Mouse (Mus musculus): ENCODE measurements around the gene Plxnc1. TPM values are rescaled to one million over a fixed set of nuclear protein-coding genes. Genes with fewer than 3 reads are reported as not detected.

Gene Plxnc1
- total and polyA plus RNA-seq, 2 experiments from 2014 or later = 11.5 to 70.2 TPM

DNA sequence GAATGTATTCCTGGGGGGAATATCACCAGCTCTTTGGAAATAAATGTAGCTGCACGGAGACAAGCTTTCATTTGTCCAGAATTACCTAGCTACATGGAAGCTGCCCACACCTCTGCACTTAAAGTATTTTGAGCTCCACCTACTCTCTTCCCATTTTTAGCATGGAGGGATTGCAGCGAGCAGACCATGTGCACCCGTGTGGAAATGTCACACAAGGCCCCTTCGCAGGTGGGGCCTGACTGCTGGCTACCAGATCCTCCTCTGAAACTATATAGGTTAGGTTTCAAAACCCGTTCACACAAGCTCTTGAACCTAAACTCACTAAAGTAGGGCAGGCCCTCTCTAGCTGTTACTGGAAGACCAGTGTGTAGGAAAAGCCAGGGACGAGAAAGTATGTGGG lies 25.6 kb upstream of the Plxnc1 start:
- Histone ChIP-seq H3K4me3 (ENCODE audit: low read depth, low read length) (no peak overlapping the region), H3K36me3 (ENCODE audit: insufficient read depth) (no peaks in the 10 kb centered on the region), H3K27ac (ENCODE audit: low read depth, low read length) (no peak overlapping the region), H3K9me3 (ENCODE audit: low read length) (no peaks in the 10 kb centered on the region), H3K4me2 (ENCODE audit: low read depth) (no peak overlapping the region), H3K4me1 (ENCODE audit: insufficient read depth) (no peaks in the 10 kb centered on the region), H3K27me3 (ENCODE audit: insufficient read depth, low read length) (no peaks in the 10 kb centered on the region), H3K9ac (no peak overlapping the region)
- TF ChIP-seq CTCF (IDR thresholded peaks at IDR 0.05; ENCODE audit: low read depth) = no peak
- WGBS = 84% methylated on average over 6 of the region's 6 CpGs
- DNase-seq = no peak
- ATAC-seq = no peak

DNA sequence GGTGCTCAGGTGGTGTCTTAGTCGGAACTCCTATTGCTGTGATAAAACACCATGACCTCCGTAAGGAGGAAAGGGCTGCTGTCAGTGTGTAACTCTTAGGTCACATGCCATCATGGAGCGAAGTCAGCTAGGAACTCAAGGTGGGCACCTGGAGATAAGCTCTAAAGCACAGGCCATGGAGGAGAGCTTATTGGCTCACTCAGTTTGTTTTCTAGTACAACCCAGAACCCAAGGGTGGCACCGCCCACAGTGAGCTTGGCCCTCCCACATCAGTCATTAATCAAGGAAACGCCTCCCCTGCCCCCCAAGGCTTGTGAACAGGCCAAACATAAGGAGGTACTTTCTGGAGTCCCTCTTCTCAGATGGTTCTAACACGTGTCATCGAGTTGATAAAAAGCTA lies 22.8 kb upstream of the Plxnc1 start:
- H3K4me2 ChIP-seq (ENCODE audit: low read depth) = no peak overlapping the region
- H3K4me3 ChIP-seq (ENCODE audit: low read depth, low read length) = no peak overlapping the region
- WGBS = 94% methylated on average over 7 of the region's 7 CpGs
- DNase-seq (no peak), ATAC-seq (no peak)
- no peaks in the 10 kb centered on the region for H3K36me3 ChIP-seq (ENCODE audit: insufficient read depth)
- H3K27ac ChIP-seq (ENCODE audit: low read depth, low read length) = no peak overlapping the region
- TF ChIP-seq CTCF (IDR thresholded peaks at IDR 0.05; ENCODE audit: low read depth) = no peak
- H3K9me3 ChIP-seq (ENCODE audit: low read length) = no peaks in the 10 kb centered on the region
- no peak overlapping the region for H3K9ac ChIP-seq
- H3K4me1 ChIP-seq (ENCODE audit: insufficient read depth) = no peaks in the 10 kb centered on the region
- no peaks in the 10 kb centered on the region for H3K27me3 ChIP-seq (ENCODE audit: insufficient read depth, low read length)

- Histone ChIP-seq H3K9ac (no peak overlapping the region), H3K36me3 (ENCODE audit: insufficient read depth) (no peaks in the 10 kb centered on the region), H3K4me2 (ENCODE audit: low read depth) (no peak overlapping the region), H3K9me3 (ENCODE audit: low read length) (no peaks in the 10 kb centered on the region), H3K27ac (ENCODE audit: low read depth, low read length) (no peak overlapping the region), H3K4me3 (ENCODE audit: low read depth, low read length) (no peak overlapping the region), H3K27me3 (ENCODE audit: insufficient read depth, low read length) (no peaks in the 10 kb centered on the region), H3K4me1 (ENCODE audit: insufficient read depth) (no peaks in the 10 kb centered on the region)
- DNase-seq (no peak), ATAC-seq (no peak)
- TF ChIP-seq CTCF (IDR thresholded peaks at IDR 0.05; ENCODE audit: low read depth) = no peak
- WGBS = 88% methylated on average over 7 of the region's 7 CpGs
Measured at GRCm38 (mm10) chr10:94966789-94967188, 22.2 kb upstream of the Plxnc1 start.

DNA sequence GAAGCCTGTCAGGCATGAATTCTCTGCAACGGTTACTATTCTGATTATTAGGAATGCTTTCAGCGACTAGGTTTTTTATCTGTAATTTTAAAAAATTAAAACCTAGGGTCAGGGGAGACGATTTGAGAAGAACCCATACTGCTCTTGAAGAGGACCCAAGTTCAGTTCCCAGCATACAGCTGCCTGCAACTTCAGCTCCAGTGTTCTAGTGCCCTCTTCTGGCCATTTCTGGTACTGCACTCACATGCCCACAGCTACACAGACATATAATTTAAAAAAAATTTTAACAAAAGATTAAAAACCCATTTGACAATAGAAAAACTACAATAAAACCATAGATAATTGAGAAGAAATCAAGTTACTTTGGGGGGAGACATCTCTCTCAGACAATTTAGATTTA lies 20.5 kb upstream of the Plxnc1 start:
- no peak overlapping the region for H3K9ac ChIP-seq
- ATAC-seq (no peak), DNase-seq (no peak)
- no peaks in the 10 kb centered on the region for H3K27me3 ChIP-seq (ENCODE audit: insufficient read depth, low read length)
- H3K4me2 ChIP-seq (ENCODE audit: low read depth) = no peak overlapping the region
- no peak overlapping the region for H3K27ac ChIP-seq (ENCODE audit: low read depth, low read length)
- peak; percentile 50 for TF ChIP-seq CTCF (IDR thresholded peaks at IDR 0.05; ENCODE audit: low read depth)
- H3K4me3 ChIP-seq (ENCODE audit: low read depth, low read length) = no peak overlapping the region
- H3K9me3 ChIP-seq (ENCODE audit: low read length) = no peaks in the 10 kb centered on the region
- H3K4me1 ChIP-seq (ENCODE audit: insufficient read depth) = no peaks in the 10 kb centered on the region
- no peaks in the 10 kb centered on the region for H3K36me3 ChIP-seq (ENCODE audit: insufficient read depth)
- 89% methylated on average over 3 of the region's 3 CpGs for WGBS

DNA sequence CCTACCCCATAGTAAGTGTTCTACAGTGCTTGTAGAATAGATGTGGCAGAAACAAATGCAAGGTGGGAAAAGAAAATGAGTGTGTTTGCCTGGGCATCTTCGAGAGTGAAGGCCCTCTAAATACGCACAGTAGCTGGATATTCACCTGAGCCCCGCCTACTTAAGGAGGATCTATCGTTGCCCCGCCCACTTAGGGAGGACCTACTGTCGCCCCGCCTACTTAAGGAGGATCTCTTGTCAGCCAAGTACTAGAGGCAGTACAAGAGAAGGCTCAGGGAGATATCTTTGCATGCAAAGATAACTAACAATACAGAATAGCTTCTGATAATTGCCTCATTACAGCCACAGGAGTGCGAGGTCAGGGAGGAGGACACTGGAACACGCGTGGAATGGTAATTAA lies 17.4 kb upstream of the Plxnc1 start:
- no peak overlapping the region for H3K9ac ChIP-seq
- ATAC-seq = 0 out of 2 replicates have a peak, but pooled peaks have one; percentile 8

GRCm38 (mm10) chr10:94961283-94961682 lies 16.6 kb upstream of the Plxnc1 start:
- no peak overlapping the region for H3K4me2 ChIP-seq (ENCODE audit: low read depth)
- 74% methylated on average over 11 of the region's 11 CpGs for WGBS
- H3K9me3 ChIP-seq (ENCODE audit: low read length) = no peaks in the 10 kb centered on the region
- ATAC-seq = peak; percentile 18; the same call in 1 of the 2 replicates
- no peak for TF ChIP-seq CTCF (IDR thresholded peaks at IDR 0.05; ENCODE audit: low read depth)
- H3K4me3 ChIP-seq (ENCODE audit: low read depth, low read length) = no peak overlapping the region
- no peaks in the 10 kb centered on the region for H3K27me3 ChIP-seq (ENCODE audit: insufficient read depth, low read length)
- H3K27ac ChIP-seq (ENCODE audit: low read depth, low read length) = no peak overlapping the region
- no peak for DNase-seq
- no peaks in the 10 kb centered on the region for H3K4me1 ChIP-seq (ENCODE audit: insufficient read depth)
- H3K36me3 ChIP-seq (ENCODE audit: insufficient read depth) = no peaks in the 10 kb centered on the region
- H3K9ac ChIP-seq = no peak overlapping the region

More for the DNA sequence above, 17.4 kb upstream of the Plxnc1 start:
- Histone ChIP-seq H3K27ac (ENCODE audit: low read depth, low read length) (no peak overlapping the region), H3K4me2 (ENCODE audit: low read depth) (no peak overlapping the region), H3K4me1 (ENCODE audit: insufficient read depth) (no peaks in the 10 kb centered on the region), H3K9me3 (ENCODE audit: low read length) (no peaks in the 10 kb centered on the region), H3K36me3 (ENCODE audit: insufficient read depth) (no peaks in the 10 kb centered on the region), H3K4me3 (ENCODE audit: low read depth, low read length) (no peak overlapping the region), H3K27me3 (ENCODE audit: insufficient read depth, low read length) (no peaks in the 10 kb centered on the region)
- 76% methylated on average over 10 of the region's 10 CpGs for WGBS
- no peak for TF ChIP-seq CTCF (IDR thresholded peaks at IDR 0.05; ENCODE audit: low read depth)
- no peak for DNase-seq

DNA sequence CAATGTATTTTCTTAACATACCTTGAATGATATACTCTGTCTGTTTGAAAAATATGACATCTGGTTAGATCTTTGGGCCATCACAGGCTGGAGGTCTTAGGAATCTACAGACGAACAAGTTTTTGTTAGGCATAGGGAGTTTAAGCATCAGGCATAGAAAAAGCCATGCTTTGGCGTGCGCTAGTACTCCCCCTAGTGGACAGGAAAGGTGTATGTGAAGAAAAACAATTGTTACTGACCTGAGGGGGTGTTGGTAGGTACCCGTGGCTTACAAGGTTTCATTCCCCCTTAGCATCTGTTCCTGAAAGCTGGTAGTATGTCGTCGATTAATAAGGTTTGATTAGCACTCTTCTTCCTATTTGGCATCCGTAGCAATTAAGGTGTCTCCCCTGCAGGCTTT lies 13.7 kb upstream of the Plxnc1 start:
- H3K36me3 ChIP-seq (ENCODE audit: insufficient read depth) = no peaks in the 10 kb centered on the region
- WGBS = 8% methylated on average over 7 of the region's 7 CpGs
- H3K4me1 ChIP-seq (ENCODE audit: insufficient read depth) = no peaks in the 10 kb centered on the region
- H3K4me3 ChIP-seq (ENCODE audit: low read depth, low read length) = no peak overlapping the region
- no peak overlapping the region for H3K27ac ChIP-seq (ENCODE audit: low read depth, low read length)
- no peak overlapping the region for H3K9ac ChIP-seq
- no peak overlapping the region for H3K4me2 ChIP-seq (ENCODE audit: low read depth)
- ATAC-seq = peak; percentile 51; the same call in 1 of the 2 replicates
- H3K27me3 ChIP-seq (ENCODE audit: insufficient read depth, low read length) = no peaks in the 10 kb centered on the region
- DNase-seq = peak; percentile 80
- TF ChIP-seq CTCF (IDR thresholded peaks at IDR 0.05; ENCODE audit: low read depth) = peak; percentile 96
- H3K9me3 ChIP-seq (ENCODE audit: low read length) = no peaks in the 10 kb centered on the region

DNA sequence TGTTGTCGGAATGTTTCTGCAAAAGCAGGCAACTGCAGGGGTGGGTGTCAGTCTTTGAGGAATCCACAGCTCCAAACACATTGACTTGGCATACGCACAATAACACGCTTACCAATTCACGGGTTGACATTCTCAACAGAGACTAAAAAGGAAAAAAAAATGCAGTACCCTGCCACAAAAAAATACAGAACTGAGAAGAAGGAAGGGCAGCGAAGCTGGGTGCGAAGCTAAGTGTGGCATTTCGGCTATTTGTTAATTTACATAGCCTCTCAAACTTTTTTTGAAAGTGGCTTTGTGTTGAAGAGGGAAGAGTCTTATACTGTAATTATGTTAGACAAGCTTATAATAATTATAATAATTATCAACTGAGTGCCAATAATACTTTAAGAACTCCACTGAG lies 13.1 kb upstream of the Plxnc1 start:
- no peak overlapping the region for H3K4me2 ChIP-seq (ENCODE audit: low read depth)
- no peak for TF ChIP-seq CTCF (IDR thresholded peaks at IDR 0.05; ENCODE audit: low read depth)
- H3K27ac ChIP-seq (ENCODE audit: low read depth, low read length) = no peak overlapping the region
- no peaks in the 10 kb centered on the region for H3K4me1 ChIP-seq (ENCODE audit: insufficient read depth)
- no peak for ATAC-seq
- no peak overlapping the region for H3K9ac ChIP-seq
- no peaks in the 10 kb centered on the region for H3K9me3 ChIP-seq (ENCODE audit: low read length)
- no peaks in the 10 kb centered on the region for H3K27me3 ChIP-seq (ENCODE audit: insufficient read depth, low read length)
- 63% methylated on average over 7 of the region's 7 CpGs for WGBS
- no peaks in the 10 kb centered on the region for H3K36me3 ChIP-seq (ENCODE audit: insufficient read depth)
- no peak for DNase-seq
- no peak overlapping the region for H3K4me3 ChIP-seq (ENCODE audit: low read depth, low read length)

Data from forebrain, postnatal 0 days (tissue).